Mouse (Mus musculus): ENCODE measurements around the gene Tspo. TPM values are rescaled to one million over a fixed set of nuclear protein-coding genes. Genes with fewer than 3 reads are reported as not detected.

Tspo gene
- polyA plus RNA-seq, 1 experiment from 2014 or later = 112 TPM

DNA sequence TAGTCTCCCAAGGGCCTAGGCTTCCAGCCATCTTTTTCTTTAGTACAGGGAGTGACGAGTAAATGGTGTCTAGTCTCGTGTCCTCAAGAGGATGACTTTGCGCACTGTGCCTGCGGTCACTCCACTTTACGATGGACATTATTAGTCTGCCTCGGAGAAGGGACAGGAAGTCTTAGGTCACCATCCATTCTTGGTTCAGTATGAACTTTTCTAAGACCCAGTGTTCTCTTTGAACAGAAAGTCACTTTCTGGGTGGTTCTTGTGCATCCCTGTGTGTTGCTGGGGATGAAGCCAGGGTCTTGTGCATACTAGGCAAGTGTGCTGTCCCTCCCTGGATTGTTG is 27.5 kb upstream of the Tspo start:
- no peak for ATAC-seq (ENCODE audit: low read depth)
- H3K36me3 ChIP-seq (ENCODE audit: control insufficient read depth, insufficient read depth, low read length) = no peaks in the 10 kb centered on the region
- no peaks in the 10 kb centered on the region for H3K27me3 ChIP-seq (ENCODE audit: control insufficient read depth, insufficient read depth, low read depth, low read length)
- H3K4me2 ChIP-seq (ENCODE audit: low read depth, low read length) = no peak overlapping the region
- 60% methylated on average over 6 of the region's 6 CpGs for WGBS
- H3K4me3 ChIP-seq (ENCODE audit: low read length) = no peak overlapping the region
- no peak overlapping the region; the same call in 1 of the 2 replicates for H3K27ac ChIP-seq (ENCODE audit: low read length)
- peaks cover 13% of the 10 kb centered on the region for H3K4me1 ChIP-seq (replicated peaks; ENCODE audit: control insufficient read depth, insufficient read depth, low read length)
- H3K9ac ChIP-seq (ENCODE audit: low read length) = 0 out of 2 replicates have a peak overlapping the region, but pooled peaks have one; percentile 22
- H3K9me3 ChIP-seq (ENCODE audit: control insufficient read depth, low read length) = no peaks in the 10 kb centered on the region

DNA sequence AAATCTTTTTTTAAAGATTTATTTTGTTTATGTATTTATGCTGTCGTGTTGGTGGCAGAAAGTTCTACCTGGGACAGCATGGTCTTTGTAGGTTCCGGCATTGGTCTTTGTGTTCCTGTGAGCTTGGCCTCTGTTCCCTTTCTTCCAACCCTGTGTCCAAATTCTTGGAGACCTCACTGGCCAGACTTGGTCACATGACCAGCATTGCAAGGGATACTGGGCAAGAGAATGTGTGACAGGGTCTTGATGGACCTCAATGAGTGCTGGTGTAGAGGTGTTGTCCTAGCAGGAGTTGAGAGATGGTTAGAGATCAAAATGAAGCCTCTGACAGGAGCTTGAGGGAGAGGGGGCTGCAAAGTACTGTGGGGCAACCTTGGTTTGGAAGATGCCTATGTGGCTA is 24.5 kb upstream of the Tspo start:
- 91% methylated on average over 2 of the region's 2 CpGs for WGBS
- H3K4me1 ChIP-seq (replicated peaks; ENCODE audit: control insufficient read depth, insufficient read depth, low read length) = peaks cover 11% of the 10 kb centered on the region
- no peaks in the 10 kb centered on the region for H3K9me3 ChIP-seq (ENCODE audit: control insufficient read depth, low read length)
- H3K36me3 ChIP-seq (ENCODE audit: control insufficient read depth, insufficient read depth, low read length) = no peaks in the 10 kb centered on the region
- no peak overlapping the region for H3K27ac ChIP-seq (ENCODE audit: low read length)
- H3K27me3 ChIP-seq (ENCODE audit: control insufficient read depth, insufficient read depth, low read depth, low read length) = no peaks in the 10 kb centered on the region
- H3K4me3 ChIP-seq (ENCODE audit: low read length) = no peak overlapping the region
- H3K4me2 ChIP-seq (ENCODE audit: low read depth, low read length) = no peak overlapping the region
- no peak overlapping the region for H3K9ac ChIP-seq (ENCODE audit: low read length)
- no peak for ATAC-seq (ENCODE audit: low read depth)

DNA sequence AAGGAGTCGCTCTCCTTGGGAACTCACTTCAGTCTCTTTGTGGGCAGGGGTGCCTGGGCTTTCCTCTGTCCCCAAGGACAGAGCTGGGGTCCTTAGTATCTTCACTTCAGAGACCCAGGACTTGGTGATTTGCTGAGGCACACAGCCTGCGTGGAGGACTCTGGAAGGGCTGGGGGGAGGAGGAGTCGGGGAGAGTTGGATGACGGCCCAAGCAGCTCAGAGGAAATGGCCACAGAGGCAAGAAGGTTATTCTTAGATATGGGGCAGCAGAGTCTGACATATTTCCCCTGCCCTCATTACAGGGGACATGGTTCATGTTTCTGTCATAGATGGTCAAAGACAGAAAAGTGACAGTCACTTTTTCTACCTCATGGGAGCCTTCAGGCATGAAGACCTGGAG is 23.5 kb upstream of the Tspo start:
- Histone ChIP-seq H3K36me3 (ENCODE audit: control insufficient read depth, insufficient read depth, low read length) (no peaks in the 10 kb centered on the region), H3K9me3 (ENCODE audit: control insufficient read depth, low read length) (no peaks in the 10 kb centered on the region), H3K4me1 (replicated peaks; ENCODE audit: control insufficient read depth, insufficient read depth, low read length) (peaks cover 11% of the 10 kb centered on the region), H3K4me2 (ENCODE audit: low read depth, low read length) (no peak overlapping the region), H3K27me3 (ENCODE audit: control insufficient read depth, insufficient read depth, low read depth, low read length) (no peaks in the 10 kb centered on the region), H3K9ac (ENCODE audit: low read length) (no peak overlapping the region), H3K4me3 (ENCODE audit: low read length) (no peak overlapping the region), H3K27ac (ENCODE audit: low read length) (no peak overlapping the region)
- peak; percentile 68; the same call in 1 of the 2 replicates for ATAC-seq (ENCODE audit: low read depth)
- 35% methylated on average over 4 of the region's 4 CpGs for WGBS

DNA sequence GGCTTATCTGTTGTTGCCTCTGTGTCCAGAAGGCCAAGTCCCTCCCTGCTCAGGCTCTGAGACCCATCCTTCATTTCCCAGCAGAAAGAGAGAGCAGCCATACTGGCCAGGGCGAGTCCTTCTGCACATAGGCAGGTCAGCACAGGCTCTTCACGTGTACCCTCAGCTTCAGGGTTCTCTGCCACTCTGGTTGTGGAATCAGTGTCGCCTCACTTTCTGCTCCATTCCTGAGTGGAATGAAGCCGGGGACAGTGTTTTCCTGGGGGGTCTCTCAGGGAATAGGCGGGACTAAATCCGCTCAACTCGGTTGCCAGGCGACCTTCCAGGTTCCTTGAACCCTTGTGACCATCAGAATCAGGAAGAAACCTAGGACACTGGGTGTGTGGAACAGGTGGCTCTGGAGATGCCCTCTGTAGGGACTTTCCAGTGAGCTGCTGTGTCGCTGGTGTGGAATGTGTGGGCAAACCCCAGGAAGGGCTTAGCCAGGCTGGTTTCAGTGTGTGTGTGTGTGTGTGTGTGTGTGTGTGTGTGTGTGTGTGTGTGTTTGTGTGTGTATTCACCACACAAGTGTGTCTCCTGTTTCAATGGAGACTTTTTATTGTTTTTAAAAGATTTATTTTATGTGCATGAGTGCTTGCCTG is 21.6 kb upstream of the Tspo start:
- no peak overlapping the region for H3K4me3 ChIP-seq (ENCODE audit: low read length)
- WGBS = 70% methylated on average over 9 of the region's 9 CpGs
- no peaks in the 10 kb centered on the region for H3K9me3 ChIP-seq (ENCODE audit: control insufficient read depth, low read length)
- H3K9ac ChIP-seq (ENCODE audit: low read length) = no peak overlapping the region
- peaks cover 13% of the 10 kb centered on the region for H3K36me3 ChIP-seq (ENCODE audit: control insufficient read depth, insufficient read depth, low read length)
- H3K27me3 ChIP-seq (ENCODE audit: control insufficient read depth, insufficient read depth, low read depth, low read length) = no peaks in the 10 kb centered on the region
- no peak for ATAC-seq (ENCODE audit: low read depth)
- no peak overlapping the region for H3K4me2 ChIP-seq (ENCODE audit: low read depth, low read length)
- peaks cover 4% of the 10 kb centered on the region for H3K4me1 ChIP-seq (replicated peaks; ENCODE audit: control insufficient read depth, insufficient read depth, low read length)
- no peak overlapping the region for H3K27ac ChIP-seq (ENCODE audit: low read length)

DNA sequence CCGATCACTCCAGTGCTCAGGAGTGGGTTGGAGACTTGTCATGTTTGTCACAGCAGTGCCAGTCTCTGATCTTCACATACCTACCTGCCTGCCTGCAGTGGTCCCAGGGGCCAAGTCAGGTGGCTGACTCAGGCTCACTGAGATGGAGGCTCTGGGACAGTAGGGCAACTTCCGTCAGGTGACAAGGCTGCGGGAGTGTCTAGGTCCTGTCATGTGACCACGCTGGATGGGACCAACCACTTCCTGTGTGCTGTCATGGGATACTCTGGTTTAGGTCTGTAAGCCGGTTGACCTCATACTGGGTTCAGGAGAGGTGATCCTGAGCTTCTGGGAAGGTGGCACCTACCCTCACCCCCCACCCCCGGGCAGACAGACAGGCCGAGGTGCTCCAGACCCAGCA is 17.4 kb upstream of the Tspo start:
- Histone ChIP-seq H3K4me1 (replicated peaks; ENCODE audit: control insufficient read depth, insufficient read depth, low read length) (no peaks in the 10 kb centered on the region), H3K9ac (ENCODE audit: low read length) (no peak overlapping the region), H3K4me3 (ENCODE audit: low read length) (no peak overlapping the region), H3K27ac (ENCODE audit: low read length) (no peak overlapping the region), H3K4me2 (ENCODE audit: low read depth, low read length) (no peak overlapping the region), H3K27me3 (ENCODE audit: control insufficient read depth, insufficient read depth, low read depth, low read length) (no peaks in the 10 kb centered on the region), H3K9me3 (ENCODE audit: control insufficient read depth, low read length) (no peaks in the 10 kb centered on the region), H3K36me3 (ENCODE audit: control insufficient read depth, insufficient read depth, low read length) (peaks cover 40% of the 10 kb centered on the region)
- ATAC-seq (ENCODE audit: low read depth) = no peak
- 82% methylated on average over 7 of the region's 7 CpGs for WGBS

DNA sequence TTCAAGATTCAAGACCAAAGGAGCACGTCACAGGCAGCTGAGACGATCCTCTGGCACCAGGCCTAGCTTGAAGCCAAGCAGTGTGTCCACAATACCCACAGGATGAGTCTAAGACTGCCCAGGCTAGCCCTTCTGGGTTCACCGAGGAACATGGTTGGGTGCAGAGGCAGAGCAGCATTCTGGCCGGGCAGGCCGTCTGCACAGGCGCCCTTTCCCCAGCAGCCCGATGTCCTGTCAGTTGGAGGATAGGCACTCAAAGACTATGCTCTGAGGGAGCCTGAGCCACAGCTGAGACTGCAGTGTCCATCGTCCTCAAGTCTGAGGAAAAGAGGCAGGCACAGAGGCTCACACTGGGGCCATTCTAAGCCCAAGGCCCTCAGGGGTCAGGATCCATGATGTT is 16.2 kb upstream of the Tspo start:
- H3K4me2 ChIP-seq (ENCODE audit: low read depth, low read length) = no peak overlapping the region
- H3K4me3 ChIP-seq (ENCODE audit: low read length) = no peak overlapping the region
- H3K27me3 ChIP-seq (ENCODE audit: control insufficient read depth, insufficient read depth, low read depth, low read length) = no peaks in the 10 kb centered on the region
- H3K27ac ChIP-seq (ENCODE audit: low read length) = no peak overlapping the region
- H3K9ac ChIP-seq (ENCODE audit: low read length) = no peak overlapping the region
- H3K36me3 ChIP-seq (ENCODE audit: control insufficient read depth, insufficient read depth, low read length) = peaks cover 41% of the 10 kb centered on the region
- no peaks in the 10 kb centered on the region for H3K4me1 ChIP-seq (replicated peaks; ENCODE audit: control insufficient read depth, insufficient read depth, low read length)
- no peak for ATAC-seq (ENCODE audit: low read depth)
- no peaks in the 10 kb centered on the region for H3K9me3 ChIP-seq (ENCODE audit: control insufficient read depth, low read length)
- WGBS = 85% methylated on average over 8 of the region's 8 CpGs

DNA sequence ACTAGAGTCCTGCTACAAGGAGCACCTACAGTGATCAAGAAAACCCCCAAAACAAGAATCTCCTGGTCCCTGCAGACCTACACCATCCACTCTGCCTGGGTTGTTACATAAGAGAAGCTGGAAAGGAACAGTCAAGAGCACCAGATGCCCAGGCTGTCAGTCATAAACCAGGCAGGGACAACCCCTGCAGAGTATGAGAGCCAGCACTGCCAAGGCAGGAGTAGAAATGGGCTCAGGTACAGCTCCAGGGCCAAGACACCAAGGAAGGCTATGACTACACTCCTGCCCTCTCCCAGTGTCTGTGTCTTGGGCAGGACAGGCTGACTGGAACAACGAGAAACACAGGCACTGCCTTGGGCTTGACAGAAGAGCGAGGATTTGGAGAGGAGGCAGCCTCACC is 13.3 kb upstream of the Tspo start:
- no peak for ATAC-seq (ENCODE audit: low read depth)
- H3K4me1 ChIP-seq (replicated peaks; ENCODE audit: control insufficient read depth, insufficient read depth, low read length) = peaks cover 4% of the 10 kb centered on the region
- H3K27me3 ChIP-seq (ENCODE audit: control insufficient read depth, insufficient read depth, low read depth, low read length) = no peaks in the 10 kb centered on the region
- no peak overlapping the region for H3K4me3 ChIP-seq (ENCODE audit: low read length)
- 72% methylated on average over 2 of the region's 2 CpGs for WGBS
- peaks cover 45% of the 10 kb centered on the region for H3K36me3 ChIP-seq (ENCODE audit: control insufficient read depth, insufficient read depth, low read length)
- H3K9me3 ChIP-seq (ENCODE audit: control insufficient read depth, low read length) = peaks cover 3% of the 10 kb centered on the region
- no peak overlapping the region for H3K4me2 ChIP-seq (ENCODE audit: low read depth, low read length)
- H3K9ac ChIP-seq (ENCODE audit: low read length) = no peak overlapping the region
- H3K27ac ChIP-seq (ENCODE audit: low read length) = no peak overlapping the region

DNA sequence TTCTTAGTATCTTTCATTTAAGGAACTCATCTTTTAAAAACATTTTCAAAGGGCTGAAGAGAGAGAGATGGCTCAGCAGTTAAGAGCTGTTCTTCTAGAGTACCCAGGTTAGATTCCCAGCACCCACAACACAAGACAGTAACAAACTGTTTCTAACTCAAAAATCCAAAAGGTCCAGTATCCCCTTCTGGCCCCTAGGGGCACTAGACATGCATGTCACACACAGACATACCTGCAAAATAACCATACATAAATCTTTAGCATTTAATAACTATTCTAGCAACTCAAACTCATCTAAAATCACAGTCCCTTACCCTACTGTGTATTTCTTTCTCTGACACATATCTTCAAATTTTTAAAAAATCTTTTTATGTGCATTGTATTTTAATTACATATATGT is 9.6 kb upstream of the Tspo start:
- no peak for ATAC-seq (ENCODE audit: low read depth)
- peaks cover 4% of the 10 kb centered on the region for H3K4me1 ChIP-seq (replicated peaks; ENCODE audit: control insufficient read depth, insufficient read depth, low read length)
- no peak overlapping the region for H3K9ac ChIP-seq (ENCODE audit: low read length)
- H3K4me2 ChIP-seq (ENCODE audit: low read depth, low read length) = no peak overlapping the region
- peaks cover 3% of the 10 kb centered on the region for H3K9me3 ChIP-seq (ENCODE audit: control insufficient read depth, low read length)
- H3K4me3 ChIP-seq (ENCODE audit: low read length) = no peak overlapping the region
- peaks cover 14% of the 10 kb centered on the region for H3K36me3 ChIP-seq (ENCODE audit: control insufficient read depth, insufficient read depth, low read length)
- H3K27me3 ChIP-seq (ENCODE audit: control insufficient read depth, insufficient read depth, low read depth, low read length) = no peaks in the 10 kb centered on the region
- H3K27ac ChIP-seq (ENCODE audit: low read length) = no peak overlapping the region

DNA sequence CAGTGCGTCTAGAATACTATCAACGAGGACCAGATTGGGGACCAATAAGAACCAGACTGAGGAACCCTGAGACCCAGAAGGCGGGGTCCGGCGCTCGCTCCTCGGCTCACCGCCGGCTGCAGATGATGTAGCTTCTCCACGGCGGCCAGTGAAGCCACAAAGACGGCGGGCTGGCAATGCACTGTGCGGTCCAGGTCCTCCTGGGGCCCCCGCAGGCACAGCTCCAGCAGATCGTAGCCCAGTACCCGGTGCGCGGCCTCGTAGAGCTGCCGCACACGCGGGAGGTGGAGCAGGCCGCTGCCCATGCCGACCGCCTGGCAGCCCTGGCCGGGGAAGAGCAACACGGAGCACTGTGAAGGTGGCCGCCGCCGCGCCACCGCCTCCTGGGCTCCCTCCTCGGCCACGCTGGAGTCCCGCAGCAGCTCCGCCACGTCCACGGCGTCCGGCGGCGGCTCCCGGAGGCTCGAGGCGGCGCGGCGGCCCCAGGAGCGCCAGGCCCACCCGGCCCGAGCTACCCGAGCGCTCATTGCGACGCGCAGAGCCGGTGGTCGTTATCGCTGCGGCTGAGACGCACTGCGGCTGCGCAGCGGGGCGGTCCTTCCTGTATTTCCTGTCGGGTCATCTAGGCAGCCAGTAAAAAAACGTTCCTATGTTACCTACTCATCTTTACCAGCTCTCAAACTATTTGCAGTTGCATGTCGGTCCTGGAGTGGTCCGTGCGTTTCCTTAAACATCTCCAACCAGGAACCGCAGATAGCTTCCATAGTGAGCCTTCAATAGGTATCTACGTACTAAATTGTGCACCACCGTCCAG is 8.0 kb upstream of the Tspo start:
- Histone ChIP-seq H3K4me2 (ENCODE audit: low read depth, low read length) (peak overlapping the region; percentile 96), H3K4me3 (ENCODE audit: low read length) (peak overlapping the region; percentile 91), H3K9ac (ENCODE audit: low read length) (peak overlapping the region; percentile 97), H3K27ac (ENCODE audit: low read length) (peak overlapping the region; percentile 85), H3K36me3 (ENCODE audit: control insufficient read depth, insufficient read depth, low read length) (peaks cover 7% of the 10 kb centered on the region; the same call in 1 of the 2 replicates), H3K9me3 (ENCODE audit: control insufficient read depth, low read length) (peaks cover 3% of the 10 kb centered on the region), H3K27me3 (ENCODE audit: control insufficient read depth, insufficient read depth, low read depth, low read length) (no peaks in the 10 kb centered on the region), H3K4me1 (replicated peaks; ENCODE audit: control insufficient read depth, insufficient read depth, low read length) (peaks cover 4% of the 10 kb centered on the region)
- WGBS = 1% methylated on average over 68 of the region's 74 CpGs
- peak; percentile 91 for ATAC-seq (ENCODE audit: low read depth)
